Mouse (Mus musculus) gastrocnemius, postnatal 4 days (tissue): ENCODE data around the gene Gm20489. TPM values are rescaled to one million over a fixed set of nuclear protein-coding genes. Genes with fewer than 3 reads are reported as not detected.

Source experiments
- DNase-seq, 2 experiments: peaks; one replicate each; pipeline ENCODE4 v3.0.0; 2021 to 2022; ENCODE audit warnings: low spot score in 2 of 2, mixed read lengths in 2 of 2
- total RNA-seq, 2 experiments: library from RNA; stranded (reverse); gene quantifications; 2 replicates each; pipeline ENCODE4 v1.2.3; 2021

Gm20489 gene
- total RNA-seq, 2 experiments from 2014 or later, result not detected

DNA sequence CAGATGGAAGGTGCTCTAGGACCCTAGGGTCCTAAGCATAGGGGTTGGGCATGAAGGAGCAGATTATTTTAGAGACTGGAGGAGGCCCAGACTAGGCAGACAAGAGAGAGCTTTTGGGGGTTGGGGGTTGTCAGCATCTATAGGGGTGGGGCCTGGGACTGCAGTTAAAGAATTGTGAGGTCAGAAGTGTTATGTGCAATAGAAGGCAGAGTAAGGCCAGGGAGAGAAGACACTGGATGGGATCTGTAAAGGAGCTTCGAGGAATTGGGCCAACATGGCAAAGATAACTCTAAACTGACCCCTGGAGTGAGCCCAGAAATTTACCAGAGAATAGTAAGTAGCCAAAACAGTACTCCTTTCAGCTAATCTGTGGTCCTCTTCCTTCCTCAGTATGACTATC, 4.9 kb downstream of the Gm20489 start, which contains the start of gene Gm614:
TSS of gene Gm614 (minus strand) at position 101 of the 400 bp plus-strand sequence.
- no peak for DNase-seq

DNA sequence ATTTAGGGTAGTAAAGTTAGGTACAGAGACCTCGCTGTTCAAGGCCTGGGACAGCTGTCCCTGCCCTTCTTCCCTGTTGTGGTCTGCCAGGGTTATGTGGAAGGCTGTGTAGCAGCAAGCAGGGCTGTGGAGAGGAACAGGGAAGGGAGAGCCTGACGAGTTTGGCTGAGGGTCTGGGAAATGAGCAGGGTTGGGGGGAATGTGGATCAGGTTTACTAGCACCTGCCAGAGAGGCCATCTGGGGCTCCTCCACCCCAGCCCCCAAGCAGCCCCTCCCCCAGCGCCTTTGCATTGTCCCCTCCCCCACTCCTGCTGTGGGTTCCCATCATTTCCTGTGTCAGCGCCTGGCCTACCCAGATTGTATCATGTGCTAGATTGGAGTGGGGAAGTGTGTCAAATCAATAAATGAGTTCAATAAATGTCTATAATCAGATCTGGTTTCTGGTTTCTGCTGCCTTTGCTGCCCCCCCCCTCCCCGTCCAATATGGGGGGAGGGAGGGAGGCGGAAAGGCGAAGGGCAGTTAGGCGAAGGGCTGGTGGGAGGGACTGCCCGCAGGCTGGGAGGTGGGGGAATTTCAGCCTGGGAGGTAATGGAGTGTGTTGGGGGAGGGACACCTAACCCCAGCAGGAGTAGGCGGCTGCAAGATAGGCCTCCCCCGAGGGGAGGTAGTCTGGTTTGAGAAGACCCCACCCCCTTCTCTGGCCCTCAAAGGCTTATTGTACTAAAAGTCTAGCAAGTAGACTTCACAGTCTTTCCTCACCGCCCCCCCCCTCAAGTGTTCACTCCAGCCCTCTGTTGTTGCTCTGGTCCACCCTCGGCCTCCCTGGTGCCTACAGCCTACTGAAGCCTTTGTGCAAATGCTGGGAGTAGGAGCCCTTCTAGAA, 8.1 kb downstream of the Gm20489 start:
- DNase-seq, result peak in 1 of 2 experiments; percentile 22

- peak in 1 of 2 experiments; percentile 20 for DNase-seq
Measured at GRCm38 (mm10) chrX:101256603-101257002, 12.2 kb downstream of the Gm20489 start.

GRCm38 (mm10) chrX:101254740-101255139, 14.1 kb downstream of the Gm20489 start:
- no peak for DNase-seq

DNA sequence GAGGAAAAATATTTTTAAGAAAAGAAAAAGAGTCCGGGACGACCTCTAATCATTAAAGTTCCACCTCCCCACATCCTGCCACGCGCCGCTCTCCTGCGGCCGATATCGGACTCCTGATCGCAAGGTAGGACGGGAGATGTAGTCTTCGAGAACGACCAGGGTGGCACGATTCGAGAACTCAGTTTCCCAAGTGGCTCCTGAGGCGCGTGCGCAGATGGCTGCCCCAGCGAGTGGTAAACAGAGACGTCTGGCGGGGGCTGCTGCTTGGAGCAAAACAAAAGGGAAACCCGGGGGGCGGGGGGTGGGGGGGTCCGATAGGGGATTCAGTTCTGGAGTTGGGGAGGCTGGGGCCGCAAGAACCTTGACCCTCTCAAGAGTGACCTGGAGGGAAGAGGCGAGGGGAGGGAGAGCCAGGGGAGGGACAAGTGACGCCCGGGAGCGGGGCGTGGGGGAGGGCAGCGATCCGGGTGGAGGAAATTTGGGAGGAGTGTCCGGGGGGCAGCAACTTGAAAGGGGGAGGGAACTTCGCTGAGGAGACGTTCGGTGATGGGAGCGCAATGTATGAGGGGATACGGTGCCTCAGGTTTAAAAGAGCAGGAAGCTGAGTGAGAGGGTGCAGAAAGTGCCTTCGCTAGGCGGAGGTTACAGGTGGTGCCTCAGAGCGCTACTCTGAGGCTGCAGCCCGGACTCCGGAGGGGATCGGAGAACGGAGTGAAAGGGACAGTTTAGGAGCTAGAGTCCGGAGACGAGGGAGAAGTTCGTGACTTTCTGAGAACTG, 14.7 kb downstream of the Gm20489 start, which contains the start of gene Foxo4:
TSS of gene Foxo4 (plus strand) at position 577 of the 778 bp plus-strand sequence.
- peak; percentile 61 to 85 for DNase-seq

GRCm38 (mm10) chrX:101245011-101245410, 23.8 kb downstream of the Gm20489 start:
- DNase-seq, result no peak

DNA sequence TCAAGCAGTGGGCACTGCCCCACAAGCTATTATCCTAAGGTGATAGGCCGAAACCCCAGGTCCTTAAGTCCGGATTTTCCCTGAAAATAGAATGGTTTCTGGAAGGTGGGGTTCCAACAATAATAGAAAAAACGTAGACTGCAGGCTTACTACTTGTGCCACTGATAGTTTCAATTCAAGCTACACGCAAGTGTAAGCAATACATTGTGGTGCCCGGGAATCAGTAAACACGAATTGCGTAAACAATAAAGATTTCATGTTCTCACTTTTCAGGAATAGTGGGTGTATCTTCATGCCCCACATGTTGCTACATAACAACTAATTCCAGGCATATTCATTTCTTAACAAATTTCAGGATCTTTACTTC, 46.0 kb downstream of the Gm20489 start:
- DNase-seq, result no peak

GRCm38 (mm10) chrX:101221834-101222795, 46.7 kb downstream of the Gm20489 start, which contains the start of gene Snx12:
Snx12 (minus strand) TSS chrX:101222563.
- peak; percentile 70 to 79 for DNase-seq

Other genes starting within 250 kb of the Gm20489 start
- not detected for gene Tex11, start 209.4 kb downstream of the Gm20489 start, total RNA-seq
- under 1 TPM; 0.31 to 0.34 TPM for gene Slc7a3, start 183.0 kb downstream of the Gm20489 start, total RNA-seq
- gene Snx12, start 46.5 kb downstream of the Gm20489 start, total RNA-seq, result 10 to 100 TPM; 47.4 to 58.4 TPM
- gene Foxo4, start 14.5 kb downstream of the Gm20489 start, total RNA-seq, result 10 to 100 TPM; 59.1 to 60.3 TPM
- under 1 TPM in 1 of 2 experiments, not detected in 1; 0.52 TPM for gene Gm614, start 5.0 kb downstream of the Gm20489 start, total RNA-seq
- 1 to 10 TPM; 7.2 to 9.6 TPM for gene Il2rg, start 768 bp downstream of the Gm20489 start, total RNA-seq
- gene Med12, start 5.0 kb upstream of the Gm20489 start, total RNA-seq, result 10 to 100 TPM; 33.5 to 35.0 TPM
- 1 to 10 TPM; 2.1 to 2.2 TPM for gene Nlgn3, start 30.1 kb upstream of the Gm20489 start, total RNA-seq
- 1 to 10 TPM; 1.6 to 2.0 TPM for gene Gjb1, start 107.4 kb upstream of the Gm20489 start, total RNA-seq
- 10 to 100 TPM; 24.1 to 24.5 TPM for gene Zmym3, start 151.8 kb upstream of the Gm20489 start, total RNA-seq
- 100 to 1,000 TPM; 151 to 172 TPM for gene Nono, start 160.3 kb upstream of the Gm20489 start, total RNA-seq
- 100 to 1,000 TPM; 699 to 712 TPM for gene Itgb1bp2, start 180.1 kb upstream of the Gm20489 start, total RNA-seq